Mouse (Mus musculus): ENCODE measurements around the gene Prkd2.
A peak's percentile ranks its signal among the peaks of the same experiment; 100 is the strongest.

Prkd2 gene

GRCm38 (mm10) chr7:16859902-16860651 lies 17.4 kb downstream of the Prkd2 start:
- peak in 1 of 2 experiments; percentile 68 for DNase-seq (ENCODE audit: low spot score in 2 of 2)

- no peak for DNase-seq (ENCODE audit: low spot score in 2 of 2)
Observed at GRCm38 (mm10) chr7:16867488-16867887, 24.8 kb downstream of the Prkd2 start.

DNA sequence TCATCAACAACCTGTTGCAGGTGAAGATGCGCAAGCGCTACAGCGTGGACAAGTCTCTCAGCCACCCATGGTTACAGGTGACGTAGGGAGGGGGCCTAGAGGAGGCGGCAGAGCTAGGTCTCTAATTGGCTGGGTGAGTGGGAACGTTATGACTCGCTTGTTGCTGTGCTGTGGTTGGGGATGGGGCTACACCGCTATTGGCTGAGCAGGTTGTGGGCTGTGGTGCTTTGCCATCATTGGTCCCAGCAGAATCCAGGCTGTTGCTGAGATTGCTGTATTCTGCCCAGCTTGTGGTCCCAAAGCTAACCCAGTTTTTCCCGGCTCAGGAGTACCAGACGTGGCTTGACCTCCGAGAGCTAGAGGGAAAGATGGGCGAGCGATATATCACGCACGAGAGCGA lies 26.8 kb downstream of the Prkd2 start:
- DNase-seq (ENCODE audit: low spot score in 2 of 2): peak; percentile 90 to 94

DNA sequence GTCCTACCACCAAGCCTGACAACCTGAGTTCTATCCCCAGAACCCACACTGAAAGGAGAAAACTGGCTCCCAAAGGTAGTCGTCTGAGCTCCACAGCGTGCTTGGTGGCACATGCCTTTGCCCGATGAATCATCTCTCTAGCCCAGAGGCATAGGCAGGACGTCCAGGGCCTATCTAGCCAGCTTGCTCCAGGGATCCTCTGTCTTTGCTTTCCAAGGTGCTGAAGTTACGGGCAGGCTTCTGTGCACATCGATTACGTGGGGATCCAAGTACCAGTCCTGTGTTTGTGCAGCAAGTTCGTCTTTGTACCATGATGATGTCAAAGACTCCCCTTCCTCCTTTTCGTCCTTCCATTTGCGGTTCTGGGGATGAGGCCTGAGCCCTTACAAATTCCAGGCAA lies 28.9 kb downstream of the Prkd2 start:
- no peak for DNase-seq (ENCODE audit: low spot score in 2 of 2)

- DNase-seq (ENCODE audit: low spot score in 2 of 2): no peak
Observed at GRCm38 (mm10) chr7:16872478-16872877, 29.8 kb downstream of the Prkd2 start.

- no peak for DNase-seq (ENCODE audit: low spot score in 2 of 2)
Observed at GRCm38 (mm10) chr7:16873392-16873791, 30.7 kb downstream of the Prkd2 start.

- peak; percentile 74 to 78 for DNase-seq (ENCODE audit: low spot score in 2 of 2)
Observed at GRCm38 (mm10) chr7:16874190-16874589, 31.5 kb downstream of the Prkd2 start.

DNA sequence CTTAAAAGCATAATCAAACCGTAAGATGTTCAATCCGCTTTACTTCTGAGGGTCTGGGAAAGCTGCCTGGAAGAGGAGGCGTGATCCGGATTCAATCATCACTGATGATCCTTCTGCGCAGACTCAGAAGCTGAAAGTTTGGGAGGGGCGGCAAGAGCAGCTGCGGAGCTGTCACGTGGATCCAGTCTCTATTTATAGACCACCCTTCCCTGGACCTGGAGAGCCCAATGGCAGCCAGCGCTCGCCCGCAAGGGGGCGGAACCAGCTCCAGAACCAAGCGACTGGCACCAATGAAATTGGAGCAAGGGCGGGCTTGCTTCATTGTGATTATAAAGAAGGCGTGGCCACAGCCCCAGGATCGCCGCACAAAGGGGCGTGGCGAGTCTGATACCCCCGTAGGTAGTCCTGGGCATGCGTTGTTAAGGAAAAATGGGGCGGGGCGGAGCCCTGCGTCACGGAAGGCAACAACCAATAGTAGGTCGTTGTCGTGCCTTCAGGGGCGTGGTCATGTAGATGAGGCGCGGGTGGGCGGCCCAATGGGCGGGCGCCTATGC lies 32.1 kb downstream of the Prkd2 start:
- DNase-seq (ENCODE audit: low spot score in 2 of 2): peak; percentile 100

GRCm38 (mm10) chr7:16875310-16875325 lies 32.4 kb downstream of the Prkd2 start, which contains the start of gene Dact3:
Dact3 (plus strand) TSS chr7:16875317.
- DNase-seq (ENCODE audit: low spot score in 2 of 2): no peak

- no peak for DNase-seq (ENCODE audit: low spot score in 2 of 2)
Observed at GRCm38 (mm10) chr7:16875326-16875725, 32.6 kb downstream of the Prkd2 start.

- DNase-seq (ENCODE audit: low spot score in 2 of 2): no peak
Observed at GRCm38 (mm10) chr7:16876006-16876405, 33.3 kb downstream of the Prkd2 start.

- no peak for DNase-seq (ENCODE audit: low spot score in 2 of 2)
Observed at GRCm38 (mm10) chr7:16876608-16877007, 33.9 kb downstream of the Prkd2 start.

- DNase-seq (ENCODE audit: low spot score in 2 of 2): no peak
Observed at GRCm38 (mm10) chr7:16877717-16878116, 35.0 kb downstream of the Prkd2 start.

- DNase-seq (ENCODE audit: low spot score in 2 of 2): peak in 1 of 2 experiments; percentile 50
Observed at GRCm38 (mm10) chr7:16879796-16880547, 37.3 kb downstream of the Prkd2 start.

- no peak for DNase-seq (ENCODE audit: low spot score in 2 of 2)
Observed at GRCm38 (mm10) chr7:16880615-16881014, 37.9 kb downstream of the Prkd2 start.

DNA sequence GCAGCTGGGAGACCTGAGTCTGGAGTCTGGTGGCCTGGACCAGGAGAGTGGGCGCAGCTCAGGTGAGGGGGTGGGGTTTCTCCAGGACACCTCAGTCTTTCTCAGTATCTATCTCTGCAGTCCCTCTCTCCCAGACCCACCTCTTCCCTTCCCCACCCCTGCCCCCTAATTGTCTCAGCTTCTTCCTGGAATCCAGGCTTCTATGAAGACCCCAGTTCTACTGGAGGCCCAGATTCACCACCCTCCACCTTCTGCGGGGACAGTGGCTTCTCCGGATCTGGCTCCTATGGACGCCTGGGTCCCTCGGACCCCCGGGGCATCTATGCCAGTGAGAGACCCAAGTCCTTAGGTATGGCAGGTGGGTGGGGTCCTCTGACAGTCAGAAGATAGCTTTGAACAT lies 40.5 kb downstream of the Prkd2 start:
- DNase-seq (ENCODE audit: low spot score in 2 of 2): no peak

GRCm38 (mm10) chr7:16884334-16884733 lies 41.6 kb downstream of the Prkd2 start:
- DNase-seq (ENCODE audit: low spot score in 2 of 2): no peak

DNA sequence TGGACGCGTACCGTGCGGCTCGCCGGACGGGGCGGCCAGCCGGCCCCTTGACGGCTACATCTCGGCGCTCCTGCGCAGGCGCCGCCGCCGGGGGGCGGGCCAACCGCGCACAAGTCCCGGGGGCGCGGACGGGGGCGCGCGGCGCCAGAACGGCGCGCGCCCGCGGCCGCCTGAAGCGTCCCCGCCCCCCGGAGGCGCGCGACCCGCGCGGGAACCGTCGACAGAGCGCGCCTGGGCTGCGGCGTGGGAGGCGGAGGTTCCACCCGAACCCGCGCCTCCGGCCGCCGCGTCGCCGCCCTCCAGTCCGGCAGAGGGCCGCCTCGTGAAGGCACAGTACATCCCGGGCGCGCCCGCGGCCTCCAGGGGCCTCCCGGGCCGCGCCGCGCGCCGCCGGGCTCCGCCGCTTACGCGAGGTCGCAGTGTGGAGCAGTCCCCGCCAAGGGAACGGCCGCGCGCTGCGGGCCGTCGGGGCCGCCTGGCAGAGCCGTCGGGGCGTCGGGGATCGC lies 42.6 kb downstream of the Prkd2 start:
- DNase-seq (ENCODE audit: low spot score in 2 of 2): no peak

DNA sequence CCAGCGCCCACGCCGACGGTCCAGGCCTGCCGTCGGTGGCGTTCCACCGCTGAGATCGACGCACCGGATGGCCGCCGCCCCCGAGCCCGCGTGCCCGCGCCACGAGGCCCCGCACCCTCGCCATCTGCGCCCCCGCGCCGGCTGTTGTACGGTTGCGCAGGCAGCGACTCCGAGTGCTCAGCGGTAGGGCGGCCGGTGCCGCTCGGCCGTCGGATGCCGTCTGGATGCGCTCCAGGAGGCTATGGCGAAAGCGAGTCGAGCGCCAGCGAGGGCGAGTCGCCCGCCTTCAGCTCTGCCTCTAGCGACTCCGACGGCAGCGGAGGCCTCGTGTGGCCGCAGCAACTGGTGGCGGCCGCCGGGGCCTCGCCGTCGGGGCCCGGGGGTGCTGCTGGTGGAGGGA lies 43.2 kb downstream of the Prkd2 start:
- DNase-seq (ENCODE audit: low spot score in 2 of 2): no peak

DNA sequence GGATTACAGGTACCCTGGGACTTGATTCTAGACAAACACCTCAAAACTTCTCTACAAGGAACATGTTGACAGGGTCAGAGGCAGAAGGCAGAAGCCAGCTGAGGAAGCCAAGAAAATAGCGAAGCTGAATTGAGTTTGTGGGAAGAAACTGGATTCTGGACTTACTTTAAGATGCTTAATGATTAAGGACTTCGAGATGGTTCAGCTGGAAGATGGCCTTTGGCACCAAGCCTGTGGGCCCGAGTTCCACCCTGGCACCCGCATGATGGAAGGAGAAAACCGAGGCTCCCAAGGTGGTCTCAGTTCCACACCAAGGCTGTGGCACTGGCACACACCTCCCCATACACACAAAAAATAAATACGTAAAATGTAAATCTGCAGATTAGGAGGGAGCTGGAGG lies 47.8 kb downstream of the Prkd2 start:
- DNase-seq (ENCODE audit: low spot score in 2 of 2): no peak

GRCm38 (mm10) chr7:16890944-16891343 lies 48.2 kb downstream of the Prkd2 start:
- DNase-seq (ENCODE audit: low spot score in 2 of 2): no peak

DNA sequence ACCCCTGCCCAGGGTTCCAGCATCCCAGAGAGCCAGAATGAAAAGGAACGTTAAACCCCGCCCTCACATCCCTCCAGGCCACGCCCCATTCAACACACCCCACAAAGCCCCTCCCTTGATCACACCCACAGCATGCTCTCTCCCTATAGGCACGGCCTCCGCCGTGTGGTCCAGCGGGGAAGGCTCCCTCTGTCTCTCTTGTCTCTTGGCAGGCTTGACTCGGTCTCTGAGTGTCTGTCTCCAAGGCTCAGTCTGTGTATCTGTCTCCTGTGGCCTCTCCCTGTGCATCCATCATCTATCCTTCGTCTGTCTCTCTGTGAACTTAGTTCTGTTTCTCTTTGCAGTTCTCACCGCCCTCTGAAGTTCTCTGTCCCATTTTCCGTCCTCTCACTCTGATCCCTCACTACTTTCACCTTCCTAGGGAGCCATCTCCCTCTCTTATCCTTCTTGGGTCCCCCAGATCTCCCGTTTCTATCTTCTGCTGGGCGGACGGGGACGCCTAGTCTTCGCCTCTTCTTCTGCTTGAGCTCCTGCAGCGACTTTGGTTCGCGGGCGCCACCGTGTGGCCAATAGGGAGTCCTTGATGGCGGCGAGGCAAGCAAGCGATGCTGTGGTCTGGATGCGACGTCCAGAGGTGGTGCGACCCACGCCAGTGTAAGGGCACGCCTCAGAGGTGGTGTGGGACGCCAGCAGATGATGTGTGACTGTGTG lies 49.1 kb downstream of the Prkd2 start, which contains the start of gene Gng8:
Gene Gng8 (plus strand): TSS at position 146 of the 711 bp plus-strand sequence.
- peak; percentile 83 to 87 for DNase-seq (ENCODE audit: low spot score in 2 of 2)

DNA sequence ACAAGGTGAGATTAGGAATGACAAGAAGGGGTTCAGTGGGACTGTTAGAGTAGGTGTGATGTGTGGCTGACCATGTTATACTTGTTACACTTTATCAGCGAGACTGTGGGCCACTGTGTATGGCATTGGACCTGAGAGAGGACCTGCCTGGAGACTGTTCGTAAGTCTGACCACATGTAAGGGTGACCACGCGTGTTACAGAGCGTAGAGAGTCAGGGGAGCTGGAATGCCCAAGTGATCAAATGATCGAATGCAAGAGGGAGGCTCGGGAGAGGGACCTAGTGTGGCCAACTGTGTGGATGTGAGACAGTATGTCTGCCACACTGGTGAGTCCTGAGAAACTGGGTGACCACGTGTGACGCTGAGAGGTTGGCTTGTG lies 49.6 kb downstream of the Prkd2 start:
- DNase-seq (ENCODE audit: low spot score in 2 of 2): no peak
